Mouse (Mus musculus) heart, postnatal 36 days (tissue): ENCODE data around the gene Acaa1a. TPM values are rescaled to one million over a fixed set of nuclear protein-coding genes. Genes with fewer than 3 reads are reported as not detected.

Experiments used
- DNase-seq, 2 experiments: peaks; one replicate each; pipeline ENCODE4 v3.0.0; 2021 to 2022
- intact Hi-C: fragments of 180-260 bp; cut with DNase I; formaldehyde crosslinking; loops from one replicate; pipeline ENCODE4 v1.15.1; 2025
- total RNA-seq, 2 experiments: library from RNA; stranded (reverse); gene quantifications; 2 replicates each; pipeline ENCODE4 v1.2.3; 2021

The Acaa1a gene
- 10 to 100 TPM; 80.3 to 85.7 TPM for total RNA-seq

DNA sequence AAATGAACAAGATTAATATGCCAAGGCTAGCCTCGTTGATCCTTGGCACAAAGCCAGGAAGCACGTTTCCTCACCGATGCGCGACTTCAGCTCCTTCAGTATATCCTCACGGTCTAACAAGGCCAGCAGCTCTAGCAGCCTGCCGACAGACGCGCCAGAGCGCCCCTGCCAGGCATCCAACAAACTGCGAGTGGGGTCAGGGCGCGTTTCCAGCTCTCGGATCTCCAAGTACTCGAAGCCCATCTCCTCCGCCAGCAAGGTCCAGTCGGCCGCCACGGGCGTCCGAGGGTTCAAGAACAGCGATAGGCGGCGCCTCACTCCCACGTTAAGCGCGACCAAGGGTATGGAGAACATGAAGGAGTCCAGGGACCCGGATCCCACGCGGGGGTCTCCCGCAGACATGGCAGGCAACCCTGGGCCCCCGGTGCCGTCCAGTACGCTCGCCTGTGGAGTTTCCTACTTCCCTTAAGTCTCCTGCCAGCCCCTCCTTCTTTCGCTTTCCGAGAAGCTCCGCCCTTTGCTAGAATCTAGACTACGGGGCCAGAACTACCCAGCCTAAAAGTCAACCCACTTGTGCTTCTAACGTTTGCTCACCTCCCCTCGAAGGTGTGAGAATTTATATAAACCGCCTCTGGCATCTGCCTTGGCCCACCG, at the start of gene Acaa1a:
Gene Acaa1a, plus strand, starts transcription at position 119 of the 654 bp plus-strand sequence.
- peak; percentile 75 to 83 for DNase-seq
- intact Hi-C loops = loop anchor here (1.0 to 10.0 kb wide), 3 partner anchors 16 to 558 kb away; partner anchors contain the start of gene Ctdspl

DNA sequence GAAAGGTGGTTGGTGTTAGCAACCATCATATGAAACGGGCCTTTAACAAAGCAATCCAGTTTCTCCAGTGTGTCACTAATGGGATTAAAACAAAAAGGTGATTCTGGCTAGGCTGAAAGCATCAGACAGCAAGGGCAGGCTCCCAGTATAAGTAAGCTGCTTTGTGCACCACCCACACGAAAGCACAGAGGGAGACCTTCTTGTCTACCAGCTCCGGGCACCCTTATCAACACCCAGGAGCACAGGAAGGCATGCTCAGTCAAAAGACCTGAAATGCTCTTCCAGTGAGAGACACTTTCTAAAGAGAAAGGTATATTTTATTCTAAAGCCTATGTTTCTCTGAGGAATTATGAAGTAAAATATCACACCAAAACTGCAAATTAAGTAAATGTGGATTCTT, 48.7 kb upstream of the Acaa1a start:
- no peak for DNase-seq

DNA sequence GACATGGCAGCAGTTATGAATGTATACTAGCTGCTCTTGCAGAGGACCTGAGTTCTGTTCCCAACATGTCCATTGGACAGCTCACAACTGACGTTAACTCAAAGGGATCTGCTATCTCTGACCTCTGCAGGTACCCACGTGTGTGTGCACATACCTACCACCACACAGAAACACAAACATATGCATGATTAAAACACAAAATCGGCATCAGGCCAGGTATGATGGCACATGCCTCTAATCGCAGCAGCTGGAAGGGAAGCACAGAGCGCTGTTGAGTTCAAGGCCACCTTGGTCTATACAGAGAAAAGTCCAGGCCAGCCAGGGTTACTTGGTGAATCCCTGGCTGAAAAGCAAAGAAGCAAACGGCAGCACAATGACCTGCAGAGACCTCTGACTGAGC, 41.8 kb upstream of the Acaa1a start:
- DNase-seq = no peak
- intact Hi-C loops = no loop called here

More for the DNA sequence above, 48.7 kb upstream of the Acaa1a start:
- intact Hi-C loops = no loop called here

DNA sequence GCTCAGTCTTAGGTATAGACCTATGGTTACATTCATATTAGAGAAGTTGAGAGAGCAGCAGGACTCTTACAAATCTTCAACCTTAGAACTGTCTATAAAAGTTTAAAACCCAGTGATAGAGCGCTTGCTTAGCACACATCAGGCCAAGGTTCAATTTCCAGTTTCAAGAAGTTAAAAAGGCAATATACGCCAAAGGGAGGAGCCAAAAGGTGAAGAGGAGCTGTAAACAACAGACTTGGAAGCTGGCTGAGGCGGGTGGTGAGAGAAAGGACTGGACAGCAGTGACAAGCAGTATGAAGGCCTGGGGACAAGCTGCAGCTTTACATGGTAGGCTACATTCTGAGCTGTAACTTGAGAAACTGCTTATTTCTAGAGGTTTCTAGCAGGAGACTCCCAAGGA, 40.9 kb upstream of the Acaa1a start:
- DNase-seq = no peak
- intact Hi-C loops = no loop called here

DNA sequence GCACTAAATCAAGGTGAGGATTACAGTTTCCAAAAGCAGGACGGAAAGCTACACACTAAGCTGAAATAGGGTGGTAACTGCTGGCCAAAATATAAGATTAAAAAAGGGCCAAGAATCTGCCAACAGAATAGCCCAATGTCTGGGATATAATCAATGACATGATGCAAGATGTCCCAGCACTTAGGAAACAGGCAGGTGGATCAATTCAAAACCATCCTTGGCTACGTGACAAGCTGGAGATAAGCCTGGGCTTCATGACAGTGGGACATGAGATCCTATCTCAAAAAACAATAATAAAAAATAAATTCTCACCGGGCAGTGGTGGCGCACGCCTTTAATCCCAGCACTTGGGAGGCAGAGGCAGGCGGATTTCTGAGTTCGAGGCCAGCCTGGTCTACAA, 33.6 kb upstream of the Acaa1a start:
- intact Hi-C loops = no loop called here
- DNase-seq = no peak

DNA sequence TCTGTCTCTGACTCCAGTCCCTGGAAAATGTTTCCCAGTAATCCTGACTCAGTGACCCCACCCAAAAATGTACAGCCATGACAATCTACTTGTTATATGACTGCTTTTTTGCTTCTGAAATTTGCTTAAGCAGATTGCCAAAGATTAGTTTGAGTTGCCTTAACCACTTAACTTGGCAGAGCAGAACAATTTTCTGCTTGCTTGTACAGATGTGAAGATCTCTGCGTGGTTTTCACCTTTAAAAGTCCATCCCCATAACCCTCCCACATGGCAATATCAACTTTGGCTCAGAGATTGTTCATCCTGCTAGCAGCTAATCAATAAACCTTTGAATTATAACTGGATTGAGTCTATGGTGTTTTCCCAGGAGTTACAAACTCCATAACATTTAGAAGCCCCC, 30.4 kb upstream of the Acaa1a start:
- DNase-seq = no peak
- intact Hi-C loops = no loop called here

DNA sequence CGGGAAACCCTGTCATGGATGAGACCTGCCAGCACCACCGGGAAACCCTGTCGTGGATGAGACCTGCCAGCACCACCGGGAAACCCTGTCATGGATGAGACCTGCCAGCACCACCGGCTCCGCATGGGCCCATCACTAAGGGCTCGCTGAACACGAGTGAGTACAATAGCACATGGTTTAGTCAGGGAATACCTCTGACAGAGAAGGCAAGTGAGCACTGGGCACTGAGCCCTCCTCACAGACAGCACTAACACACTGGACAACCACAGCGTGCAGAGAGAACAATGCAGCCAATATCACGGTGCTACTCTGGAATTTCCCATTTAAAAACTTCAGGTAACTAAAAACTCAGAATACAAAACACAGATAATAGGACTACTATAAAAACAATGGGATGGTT, 26.4 kb upstream of the Acaa1a start:
- intact Hi-C loops = no loop called here
- DNase-seq = no peak

DNA sequence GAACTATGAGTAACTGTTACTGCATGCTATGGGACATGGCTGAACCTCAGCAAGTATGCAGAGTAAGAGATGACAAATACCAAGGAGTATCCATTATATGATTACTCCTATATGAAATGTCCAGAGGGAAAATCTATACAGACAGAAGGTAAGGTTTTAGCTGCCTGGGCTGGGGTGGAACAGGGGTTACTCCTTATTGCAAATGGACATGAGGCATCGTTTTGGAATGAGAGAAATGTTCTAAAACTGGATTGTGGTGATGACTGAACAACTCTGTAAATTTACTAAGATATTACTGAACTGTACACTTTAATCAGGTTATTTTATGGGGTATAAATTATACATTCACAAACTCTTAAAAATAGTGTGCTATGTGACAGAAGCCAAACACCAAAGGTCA, 20.6 kb upstream of the Acaa1a start:
- intact Hi-C loops = no loop called here
- no peak for DNase-seq

DNA sequence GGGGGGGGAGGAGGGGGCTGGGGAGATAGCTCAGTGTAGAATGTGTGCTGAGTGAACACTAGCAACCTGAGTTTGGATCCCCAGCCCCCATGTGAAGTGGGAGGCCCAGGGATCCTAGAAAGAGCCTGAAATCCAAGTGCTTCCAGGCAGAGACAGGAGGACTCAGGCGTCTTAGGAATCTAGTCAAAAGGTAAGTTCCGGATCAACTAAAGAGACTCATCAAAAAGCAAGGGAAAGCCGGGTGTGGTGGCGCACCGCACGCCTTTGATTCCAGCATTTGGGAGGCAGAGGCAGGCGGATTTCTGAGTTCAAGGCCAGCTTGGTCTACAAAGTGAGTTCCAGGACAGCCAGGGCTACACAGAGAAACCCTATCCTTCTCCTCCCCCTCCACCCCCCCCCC, 19.0 kb upstream of the Acaa1a start:
- intact Hi-C loops = no loop called here
- no peak for DNase-seq

DNA sequence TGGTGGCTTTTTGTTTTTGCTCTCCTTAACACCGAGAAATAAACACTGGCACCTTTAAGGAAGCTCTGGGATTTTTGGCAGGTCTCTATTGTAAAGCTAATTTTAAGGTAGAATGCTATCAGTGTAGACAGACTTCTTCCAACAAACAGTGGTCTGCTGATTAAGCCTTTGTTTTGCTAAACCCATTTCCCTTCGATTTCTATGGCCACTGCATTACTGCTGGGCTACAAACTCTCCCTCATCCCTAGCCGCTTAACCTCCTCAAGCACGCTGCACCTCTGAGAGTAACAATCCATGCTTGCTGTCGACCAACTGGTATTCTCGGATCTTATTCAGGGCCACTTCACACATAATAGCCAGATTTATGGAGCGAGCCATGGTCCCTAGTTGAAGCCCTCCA, 18.5 kb upstream of the Acaa1a start:
- DNase-seq = no peak
- intact Hi-C loops = no loop called here

DNA sequence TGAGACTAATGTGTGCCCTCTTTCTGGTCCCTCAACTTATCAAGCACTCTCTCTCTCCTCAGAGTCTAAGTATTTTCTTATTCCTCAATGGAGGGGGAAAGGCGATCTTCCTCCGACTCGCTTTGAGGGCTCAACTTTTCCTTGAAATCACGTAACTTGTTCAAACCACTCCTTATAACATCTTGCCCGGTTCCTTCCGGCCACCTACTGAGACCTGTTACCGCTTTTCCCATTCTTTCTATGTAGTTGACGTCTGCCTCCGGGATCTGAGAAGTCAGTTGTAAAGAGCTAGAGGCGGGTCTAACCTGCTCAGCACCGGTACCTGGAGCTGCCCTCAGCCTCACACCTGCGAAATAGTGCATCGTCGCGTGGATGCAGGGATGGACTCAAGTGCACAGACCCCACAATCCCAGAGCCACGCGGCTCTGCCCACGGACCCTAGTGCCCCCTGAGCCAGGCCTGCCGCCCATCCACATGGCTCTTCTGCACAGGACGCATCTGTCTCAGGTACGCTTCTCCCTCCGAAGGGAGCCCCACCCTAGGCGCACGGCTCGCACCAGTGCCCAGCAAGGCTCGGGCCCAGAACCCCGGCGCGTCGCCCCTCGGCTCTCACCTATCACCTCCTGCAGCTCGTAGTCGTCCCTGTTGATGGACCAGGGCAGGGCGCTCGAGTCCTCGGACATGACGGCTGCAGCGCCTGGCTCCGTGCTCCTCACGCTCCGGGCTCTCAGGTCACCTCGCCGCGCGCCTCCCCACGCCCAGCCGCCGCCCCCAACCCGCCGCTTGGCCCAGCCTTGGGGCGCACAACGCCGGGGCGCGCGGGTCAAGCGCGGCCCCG, 17.9 kb upstream of the Acaa1a start:
- no peak for DNase-seq
- intact Hi-C loops = no loop called here

DNA sequence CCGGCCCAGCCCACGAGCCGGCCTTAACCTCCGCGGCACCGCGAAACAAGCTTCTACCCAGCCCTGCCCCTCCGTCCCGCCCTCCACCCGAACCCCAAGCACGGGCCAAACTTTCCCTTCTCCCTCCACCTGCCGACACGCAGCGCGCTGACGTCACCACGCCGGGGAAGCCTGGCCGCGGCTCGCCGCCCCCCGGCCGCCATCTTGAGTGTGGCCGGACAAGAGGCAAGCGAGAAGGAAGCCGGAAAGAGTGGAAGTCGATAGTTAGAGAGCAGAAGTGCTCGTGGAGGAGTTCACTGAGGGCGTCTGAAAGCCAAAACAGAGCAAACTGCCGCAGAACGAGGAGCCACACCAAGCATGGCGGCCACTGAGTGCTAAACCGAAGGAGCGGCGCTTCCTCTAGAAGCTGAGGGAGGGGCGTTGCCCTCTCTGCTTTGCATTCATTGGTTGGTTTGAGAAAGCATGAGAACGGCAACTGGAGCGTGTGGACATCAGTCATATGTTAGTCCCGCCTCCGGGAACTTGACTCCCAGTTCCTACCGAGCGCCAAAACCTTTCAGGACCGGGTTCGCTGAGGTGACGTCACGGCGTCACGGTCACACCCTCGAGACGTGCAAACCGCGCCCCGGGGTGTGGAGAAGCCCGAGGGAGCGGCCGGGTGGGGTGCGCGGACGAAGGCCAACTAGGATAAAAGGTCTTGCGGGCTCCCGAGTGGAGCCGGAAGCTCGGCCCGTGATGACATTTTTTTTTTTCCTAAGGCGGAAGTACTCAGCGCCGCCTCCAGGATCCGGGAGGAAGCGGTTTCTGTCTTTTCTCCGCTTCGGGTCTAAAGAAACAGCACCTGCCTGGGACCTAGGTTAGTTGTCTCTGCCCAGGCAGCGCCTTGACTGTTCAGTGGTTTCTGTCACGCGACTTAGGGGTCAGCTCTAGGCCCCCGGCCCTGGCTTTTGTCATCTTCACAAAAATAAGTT, 16.9 kb upstream of the Acaa1a start, which contains the start of gene Oxsr1:
Gene Oxsr1, minus strand, starts transcription at position 139 of the 971 bp plus-strand sequence.
- intact Hi-C loops = loop anchor here (1.0 kb wide), 1 partner anchor 18 kb away; no protein-coding TSS in a partner anchor
- DNase-seq = peak; percentile 99

DNA sequence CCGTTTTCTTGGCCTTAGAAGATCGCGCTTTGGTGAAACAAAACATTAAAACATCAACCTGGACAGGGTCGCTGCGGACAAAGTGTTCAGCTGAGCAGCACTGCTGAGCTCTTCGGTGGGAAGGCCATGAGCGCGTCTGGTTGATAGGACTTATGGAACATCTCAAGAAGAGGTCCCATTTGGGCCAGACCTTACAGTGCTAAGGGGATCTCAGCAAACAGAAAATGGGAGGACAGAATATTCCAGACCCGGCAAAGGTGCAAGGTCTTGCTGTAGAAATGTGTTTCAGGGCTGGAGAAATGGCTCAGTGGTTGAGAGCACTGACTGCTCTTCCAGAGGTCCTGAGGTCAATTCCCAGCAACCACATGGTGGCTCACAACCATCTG, 16.2 kb upstream of the Acaa1a start:
- intact Hi-C loops = loop anchor here (1.0 kb wide), 1 partner anchor 17 kb away; no protein-coding TSS in a partner anchor
- DNase-seq = no peak

DNA sequence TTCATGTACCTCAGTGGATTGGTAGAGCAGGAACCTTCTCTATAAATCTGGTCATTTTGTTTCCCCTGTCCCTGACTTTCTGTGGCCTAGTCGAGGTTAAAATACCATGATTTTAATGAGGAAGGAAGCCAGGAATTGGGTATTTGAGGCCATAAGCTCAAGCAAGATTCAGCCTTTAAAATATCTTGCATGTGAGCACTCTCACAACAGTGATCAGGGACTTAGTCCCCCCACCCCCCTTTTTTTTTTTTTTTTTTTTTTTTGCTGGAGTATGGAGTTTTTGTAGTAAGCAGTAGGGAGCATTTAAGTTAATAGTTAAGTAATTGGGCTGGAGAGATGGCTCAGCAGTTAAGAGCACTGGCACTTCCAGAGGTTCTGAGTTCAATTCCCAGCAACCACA, 15.3 kb upstream of the Acaa1a start:
- DNase-seq = no peak
- intact Hi-C loops = no loop called here

DNA sequence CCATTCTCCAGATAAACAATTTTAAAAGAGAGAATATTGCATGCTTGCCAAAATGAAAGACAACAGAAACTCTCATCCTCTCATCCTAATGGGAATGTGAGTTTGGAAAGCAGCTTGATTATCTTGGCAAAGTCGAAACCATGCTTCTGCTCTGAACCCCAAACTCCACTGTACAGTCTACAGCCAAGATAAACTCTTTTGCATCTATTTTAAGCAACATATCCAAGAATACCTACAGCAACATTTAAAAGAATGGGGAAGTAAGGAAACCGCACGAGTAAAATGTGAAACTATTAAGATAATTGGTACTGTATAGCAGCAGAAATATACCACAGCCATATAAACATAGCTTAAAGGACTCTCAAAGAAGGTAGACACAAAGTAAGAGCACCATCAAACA, 11.0 kb upstream of the Acaa1a start:
- intact Hi-C loops = no loop called here
- DNase-seq = no peak

DNA sequence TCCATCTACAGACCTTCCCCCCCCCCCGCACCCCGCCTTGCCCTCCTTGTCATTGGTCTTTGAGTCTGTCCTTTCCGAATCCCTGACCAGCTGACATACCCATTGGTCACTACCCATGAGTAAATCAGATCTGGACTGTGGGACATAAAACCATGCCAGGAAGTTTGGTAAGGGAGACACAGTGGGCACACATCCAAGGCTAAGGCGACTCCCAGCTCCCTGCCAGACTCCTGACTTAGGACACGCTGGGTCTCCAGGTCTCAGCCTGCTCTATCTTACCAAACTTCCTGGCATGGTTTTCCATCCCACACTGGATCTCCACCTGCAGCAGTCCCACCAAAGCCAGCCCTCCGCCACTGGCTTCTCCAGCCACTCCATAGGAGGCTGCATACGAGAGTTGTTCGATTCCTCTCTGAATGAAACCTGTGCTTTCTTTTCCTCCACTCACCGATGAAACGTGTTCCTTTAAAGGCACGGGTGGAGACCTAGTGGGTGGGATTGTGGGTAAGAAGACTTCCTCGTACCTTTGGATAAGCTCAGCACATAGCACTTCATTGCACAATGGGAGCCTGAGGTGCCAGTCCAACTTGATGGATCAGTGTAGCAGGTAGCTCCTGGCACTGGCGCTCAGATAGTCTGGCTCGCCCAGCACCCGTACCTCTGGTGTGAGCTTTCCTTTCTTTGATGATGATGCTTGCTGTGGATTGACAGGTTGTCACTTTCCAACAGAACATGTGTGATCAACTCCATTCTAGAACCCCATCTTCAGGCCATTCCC, 9.1 kb upstream of the Acaa1a start:
- DNase-seq = no peak
- intact Hi-C loops = no loop called here

DNA sequence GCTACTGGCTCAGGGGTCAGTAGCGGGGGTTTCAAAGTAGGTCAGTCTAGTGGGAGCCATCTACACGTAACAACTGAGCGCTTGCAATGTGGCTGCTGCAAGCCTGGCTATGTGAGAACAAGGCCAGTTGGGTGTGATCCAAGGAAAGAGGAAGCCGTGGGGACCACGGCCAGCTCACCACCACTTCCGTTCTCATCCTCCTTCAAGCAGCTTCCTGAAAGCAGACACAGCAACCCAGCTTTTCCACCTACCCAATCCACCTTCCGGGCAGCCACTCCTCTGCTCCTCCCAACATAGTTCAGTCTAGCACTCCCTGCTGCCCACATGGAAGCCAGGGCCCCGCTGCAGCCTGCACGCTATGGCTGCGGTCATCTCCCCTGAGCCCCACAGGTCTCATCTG, 5.2 kb upstream of the Acaa1a start:
- peak; percentile 60 to 67 for DNase-seq
- intact Hi-C loops = no loop called here

DNA sequence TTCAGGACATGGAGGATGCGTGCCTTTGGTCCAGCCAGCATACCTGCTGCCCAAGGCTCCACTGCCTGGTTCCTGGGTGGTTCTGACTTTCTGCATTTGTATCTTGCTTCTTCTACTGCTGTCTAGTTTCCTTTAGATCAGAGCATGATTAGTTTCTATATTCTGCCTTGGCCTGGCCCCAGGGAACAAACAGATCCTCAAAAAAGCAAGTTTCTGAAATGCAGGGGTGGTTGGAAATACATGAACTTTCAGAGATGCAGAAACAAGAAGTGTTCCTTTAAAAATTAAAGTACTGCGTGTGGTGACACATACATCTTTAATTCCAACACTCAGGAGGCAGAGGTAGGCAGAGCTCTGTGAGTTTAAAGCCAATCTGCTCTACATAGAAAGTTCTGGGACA, 4.6 kb upstream of the Acaa1a start:
- DNase-seq = no peak
- intact Hi-C loops = no loop called here

DNA sequence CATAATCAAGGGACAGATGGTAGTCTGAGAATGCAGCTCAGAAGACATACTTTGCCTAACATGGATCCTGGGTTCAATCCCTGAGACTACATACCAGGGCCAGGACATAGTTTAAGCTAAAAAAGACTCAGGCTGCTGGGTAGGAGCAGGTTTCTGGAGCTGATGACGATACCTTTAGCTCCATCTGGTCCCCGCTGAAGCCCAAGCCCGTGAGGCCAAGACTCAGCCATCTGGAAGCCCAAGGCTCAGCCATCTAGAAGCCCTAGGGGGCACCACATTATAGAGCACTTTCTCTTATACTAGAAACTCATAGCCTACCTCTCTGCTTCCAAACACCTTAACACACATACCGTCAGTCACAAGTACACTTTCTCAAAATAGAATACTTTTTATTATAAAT, 3.9 kb upstream of the Acaa1a start:
- no peak for DNase-seq
- intact Hi-C loops = no loop called here

DNA sequence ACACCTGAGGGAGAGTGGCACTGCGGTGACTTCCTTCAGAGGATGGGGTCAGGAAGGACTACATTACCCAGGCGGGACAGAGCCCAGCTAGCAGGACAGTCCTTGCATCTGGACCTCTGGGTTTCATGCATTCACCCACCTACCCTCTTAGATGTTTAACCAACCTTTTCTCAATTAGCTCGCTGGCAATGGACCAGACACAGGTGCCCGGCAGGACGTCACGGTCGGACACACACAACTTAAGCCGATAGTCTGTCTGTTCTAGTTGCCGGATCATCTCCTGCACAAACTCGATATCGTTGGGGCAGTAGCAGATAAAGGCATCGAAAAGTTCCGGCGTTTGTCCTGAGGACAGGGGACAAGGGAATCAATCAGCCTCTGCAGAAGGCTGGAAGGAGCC, 1.6 kb upstream of the Acaa1a start:
- DNase-seq = no peak
- intact Hi-C loops = no loop called here
